Mouse (Mus musculus): Measurements from ENCODE around the gene Gstcd. TPM values are rescaled to one million over a fixed set of nuclear protein-coding genes. Genes with fewer than 3 reads are reported as not detected.

The Gstcd gene
- total RNA-seq, 1 experiment: 24.2 TPM

DNA sequence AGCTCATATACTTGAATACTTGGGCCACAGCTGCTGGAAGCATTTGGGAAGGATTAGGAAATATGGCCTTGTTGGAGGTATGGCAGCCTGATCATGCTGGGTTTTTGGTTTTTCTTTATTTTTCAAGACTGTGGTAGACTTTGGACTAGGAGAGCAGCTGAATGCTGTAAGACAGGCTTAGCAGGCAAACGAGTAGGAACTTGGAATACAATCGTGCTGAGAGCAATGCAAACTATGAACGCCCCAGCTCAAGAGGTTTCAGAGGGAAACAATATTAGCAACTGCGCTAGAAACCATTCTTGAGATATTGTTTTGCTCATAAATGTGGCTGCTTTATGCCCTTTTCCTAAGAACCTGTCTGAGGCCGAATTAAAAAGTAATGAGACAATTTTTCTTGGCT lies 9.1 kb downstream of the Gstcd start:
- Histone ChIP-seq H3K9me3 (ENCODE audit: control insufficient read depth, insufficient read depth, low read depth, low read length) (no peaks in the 10 kb centered on the region), H3K4me3 (ENCODE audit: insufficient read depth in 1 of 2, low read depth in 1 of 2, low read length in 2 of 2, poor library complexity in 1 of 2, severe bottlenecking in 1 of 2) (no peak overlapping the region), H3K4me1 (ENCODE audit: control insufficient read depth in 2 of 2, insufficient read depth in 2 of 2, low read length in 2 of 2, poor library complexity in 1 of 2) (peaks cover 0 to 5% of the 10 kb centered on the region in 2 experiments; a peak in 2 of 4 replicates), H3K9ac (ENCODE audit: insufficient read depth, low read depth, low read length, poor library complexity, severe bottlenecking) (no peak overlapping the region), H3K36me3 (ENCODE audit: control insufficient read depth, insufficient read depth, low read length, poor library complexity, severe bottlenecking) (peaks cover 18% of the 10 kb centered on the region), H3K27ac (ENCODE audit: insufficient read depth, low read depth, low read length, poor library complexity, severe bottlenecking) (no peak overlapping the region)
- no peak for DNase-seq (ENCODE audit: low read depth, low spot score)
- TF ChIP-seq ZNF384 (IDR thresholded peaks at IDR 0.05; ENCODE audit: low read depth, low read length) (no peak), CHD2 (IDR thresholded peaks at IDR 0.05; ENCODE audit: low read depth, low read length) (no peak), MAFK (IDR thresholded peaks at IDR 0.05; ENCODE audit: insufficient read depth, low read depth, low read length) (no peak), HCFC1 (IDR thresholded peaks at IDR 0.05; ENCODE audit: borderline replicate concordance, insufficient read depth, low read length) (no peak), ZC3H11A (IDR thresholded peaks at IDR 0.05; ENCODE audit: borderline replicate concordance, low read depth, low read length) (no peak)
- in situ Hi-C loops (cut with MboI; ENCODE audit: low sequenced_read_pairs in 2 of 2, unreplicated experiment in 2 of 2): no loop called here

DNA sequence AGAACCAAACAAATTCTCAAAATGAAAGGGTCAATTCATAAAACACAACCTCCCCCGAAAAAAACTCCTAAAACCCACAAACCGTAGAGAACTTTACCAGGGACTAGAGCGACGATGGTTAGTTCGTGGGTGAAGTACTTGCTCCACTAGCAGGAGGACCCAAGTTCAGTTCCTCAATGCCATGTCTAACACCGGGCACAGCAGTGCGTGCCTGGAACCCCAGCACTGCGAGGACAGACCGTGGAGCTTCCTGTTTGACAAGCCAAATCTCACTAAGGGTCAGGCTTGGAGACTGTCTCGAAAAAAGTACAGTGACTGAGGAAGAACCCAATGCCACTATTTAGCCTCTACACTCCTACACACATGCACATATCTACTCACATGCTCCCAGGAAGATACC lies 16.3 kb downstream of the Gstcd start:
- in situ Hi-C loops (cut with MboI; ENCODE audit: low sequenced_read_pairs in 2 of 2, unreplicated experiment in 2 of 2): no loop called here
- no peak overlapping the region for H3K4me3 ChIP-seq (ENCODE audit: insufficient read depth in 1 of 2, low read depth in 1 of 2, low read length in 2 of 2, poor library complexity in 1 of 2, severe bottlenecking in 1 of 2)
- H3K36me3 ChIP-seq (ENCODE audit: control insufficient read depth, insufficient read depth, low read length, poor library complexity, severe bottlenecking): peaks cover 7% of the 10 kb centered on the region; the same call in 1 of the 2 replicates
- DNase-seq (ENCODE audit: low read depth, low spot score): no peak
- H3K9me3 ChIP-seq (ENCODE audit: control insufficient read depth, insufficient read depth, low read depth, low read length): no peaks in the 10 kb centered on the region
- H3K4me1 ChIP-seq (ENCODE audit: control insufficient read depth in 2 of 2, insufficient read depth in 2 of 2, low read length in 2 of 2, poor library complexity in 1 of 2): no peaks in the 10 kb centered on the region
- TF ChIP-seq CHD2 (IDR thresholded peaks at IDR 0.05; ENCODE audit: low read depth, low read length) (no peak), MAFK (IDR thresholded peaks at IDR 0.05; ENCODE audit: insufficient read depth, low read depth, low read length) (no peak), ZNF384 (IDR thresholded peaks at IDR 0.05; ENCODE audit: low read depth, low read length) (no peak), HCFC1 (IDR thresholded peaks at IDR 0.05; ENCODE audit: borderline replicate concordance, insufficient read depth, low read length) (no peak), ZC3H11A (IDR thresholded peaks at IDR 0.05; ENCODE audit: borderline replicate concordance, low read depth, low read length) (no peak)
- no peak overlapping the region for H3K27ac ChIP-seq (ENCODE audit: insufficient read depth, low read depth, low read length, poor library complexity, severe bottlenecking)
- no peak overlapping the region for H3K9ac ChIP-seq (ENCODE audit: insufficient read depth, low read depth, low read length, poor library complexity, severe bottlenecking)

DNA sequence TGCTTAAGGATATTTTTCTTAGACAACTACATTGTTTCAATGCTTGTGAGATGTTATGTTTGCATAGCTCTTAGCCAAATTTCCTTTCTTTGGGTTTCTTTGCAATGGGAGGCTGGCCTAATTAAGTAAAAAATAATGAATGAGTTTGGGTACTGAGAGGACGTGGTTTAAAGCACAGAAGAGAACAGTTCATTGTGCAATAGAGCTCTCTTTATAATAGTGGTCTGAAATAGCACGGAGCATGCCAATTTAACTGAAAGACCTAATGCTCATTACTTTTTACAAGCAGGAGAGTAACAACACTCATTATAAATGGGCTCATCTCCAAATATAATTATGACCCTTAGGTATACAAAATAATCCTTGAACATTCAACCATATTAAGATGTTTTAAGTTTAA lies 39.8 kb downstream of the Gstcd start:
- in situ Hi-C loops (cut with MboI; ENCODE audit: low sequenced_read_pairs in 2 of 2, unreplicated experiment in 2 of 2): no loop called here
- no peak overlapping the region for H3K9ac ChIP-seq (ENCODE audit: insufficient read depth, low read depth, low read length, poor library complexity, severe bottlenecking)

DNA sequence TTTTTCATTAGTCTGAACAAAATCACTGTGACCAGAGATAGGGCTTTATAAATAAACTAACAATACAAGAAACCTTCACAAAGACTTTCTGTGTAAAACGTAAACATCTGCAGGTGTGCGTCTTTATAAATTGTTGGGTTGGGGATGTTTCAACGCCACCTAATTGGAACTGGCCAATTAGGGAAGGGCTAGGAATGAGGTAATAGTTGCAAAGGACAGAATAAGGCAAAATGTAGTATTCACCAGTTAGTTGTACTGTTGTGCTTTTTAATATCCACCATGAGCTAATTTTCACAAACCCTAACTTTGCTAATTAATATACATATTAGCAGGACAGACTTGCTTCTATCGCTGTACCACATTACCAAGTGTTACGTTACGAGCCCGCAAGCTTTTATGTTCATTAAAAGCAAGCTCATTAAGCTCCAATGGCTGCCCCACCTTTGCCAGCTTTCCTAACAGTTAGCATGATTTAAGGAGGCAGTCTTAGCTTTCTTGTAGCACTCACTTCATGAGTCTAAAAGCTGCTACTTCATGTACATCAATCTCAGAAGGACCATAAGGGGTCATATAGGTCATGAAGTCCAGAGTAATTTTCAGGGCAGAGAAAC lies 58.6 kb downstream of the Gstcd start:
- Histone ChIP-seq H3K4me3 (ENCODE audit: insufficient read depth in 1 of 2, low read depth in 1 of 2, low read length in 2 of 2, poor library complexity in 1 of 2, severe bottlenecking in 1 of 2) (no peak overlapping the region), H3K9ac (ENCODE audit: insufficient read depth, low read depth, low read length, poor library complexity, severe bottlenecking) (no peak overlapping the region), H3K9me3 (ENCODE audit: control insufficient read depth, insufficient read depth, low read depth, low read length) (no peaks in the 10 kb centered on the region), H3K27ac (ENCODE audit: insufficient read depth, low read depth, low read length, poor library complexity, severe bottlenecking) (no peak overlapping the region), H3K36me3 (ENCODE audit: control insufficient read depth, insufficient read depth, low read length, poor library complexity, severe bottlenecking) (no peaks in the 10 kb centered on the region), H3K4me1 (ENCODE audit: control insufficient read depth in 2 of 2, insufficient read depth in 2 of 2, low read length in 2 of 2, poor library complexity in 1 of 2) (no peaks in the 10 kb centered on the region)
- TF ChIP-seq MAFK (IDR thresholded peaks at IDR 0.05; ENCODE audit: insufficient read depth, low read depth, low read length) (no peak), ZC3H11A (IDR thresholded peaks at IDR 0.05; ENCODE audit: borderline replicate concordance, low read depth, low read length) (no peak), ZNF384 (IDR thresholded peaks at IDR 0.05; ENCODE audit: low read depth, low read length) (no peak), HCFC1 (IDR thresholded peaks at IDR 0.05; ENCODE audit: borderline replicate concordance, insufficient read depth, low read length) (no peak), CHD2 (IDR thresholded peaks at IDR 0.05; ENCODE audit: low read depth, low read length) (no peak)
- DNase-seq (ENCODE audit: low read depth, low spot score): no peak
- in situ Hi-C loops (cut with MboI; ENCODE audit: low sequenced_read_pairs in 2 of 2, unreplicated experiment in 2 of 2): no loop called here

More for the DNA sequence above, 39.8 kb downstream of the Gstcd start:
- Histone ChIP-seq H3K4me1 (ENCODE audit: control insufficient read depth in 2 of 2, insufficient read depth in 2 of 2, low read length in 2 of 2, poor library complexity in 1 of 2) (no peaks in the 10 kb centered on the region), H3K9me3 (ENCODE audit: control insufficient read depth, insufficient read depth, low read depth, low read length) (no peaks in the 10 kb centered on the region), H3K27ac (ENCODE audit: insufficient read depth, low read depth, low read length, poor library complexity, severe bottlenecking) (no peak overlapping the region), H3K4me3 (ENCODE audit: insufficient read depth in 1 of 2, low read depth in 1 of 2, low read length in 2 of 2, poor library complexity in 1 of 2, severe bottlenecking in 1 of 2) (no peak overlapping the region), H3K36me3 (ENCODE audit: control insufficient read depth, insufficient read depth, low read length, poor library complexity, severe bottlenecking) (no peaks in the 10 kb centered on the region)
- no peak for DNase-seq (ENCODE audit: low read depth, low spot score)
- TF ChIP-seq MAFK (IDR thresholded peaks at IDR 0.05; ENCODE audit: insufficient read depth, low read depth, low read length): no peak
- TF ChIP-seq CHD2 (IDR thresholded peaks at IDR 0.05; ENCODE audit: low read depth, low read length): no peak
- TF ChIP-seq ZC3H11A (IDR thresholded peaks at IDR 0.05; ENCODE audit: borderline replicate concordance, low read depth, low read length): no peak
- no peak for TF ChIP-seq ZNF384 (IDR thresholded peaks at IDR 0.05; ENCODE audit: low read depth, low read length)
- TF ChIP-seq HCFC1 (IDR thresholded peaks at IDR 0.05; ENCODE audit: borderline replicate concordance, insufficient read depth, low read length): no peak
